Mouse (Mus musculus) heart, embryonic 14.5 days (tissue): ENCODE measurements around the gene Smg7. TPM values are rescaled to one million over a fixed set of nuclear protein-coding genes. Genes with fewer than 3 reads are reported as not detected.

Experiments
- polyA plus RNA-seq: library from polyadenylated mRNA; unstranded; fragments of >200 nt; fragmentation: Nextera tagmentation; extraction: Ambion mirVana; gene quantifications from 2 replicates; pipeline ENCODE4 v1.2.1, GENCODE M21; 2014

The Smg7 gene
- polyA plus RNA-seq, 1 experiment from 2014 or later, result 29.1 TPM

Other genes starting within 250 kb of the Smg7 start
- gene Apobec4, start 152.1 kb downstream of the Smg7 start, polyA plus RNA-seq, result not detected in 2 replicates
- 66.8 and 72.0 TPM in 2 replicates for gene Rgl1, start 136.3 kb downstream of the Smg7 start, polyA plus RNA-seq
- 215 and 228 TPM in 2 replicates for gene Arpc5, start 136.1 kb downstream of the Smg7 start, polyA plus RNA-seq
- 3.1 and 6.2 TPM in 2 replicates for gene Ncf2, start 102.5 kb downstream of the Smg7 start, polyA plus RNA-seq
- gene Nmnat2, start 52.3 kb upstream of the Smg7 start, polyA plus RNA-seq, result 1.0 and 1.1 TPM in 2 replicates